Mouse (Mus musculus) adipose tissue, adult 10 weeks (tissue): ENCODE data around the gene Krba1. TPM values are rescaled to one million over a fixed set of nuclear protein-coding genes. Genes with fewer than 3 reads are reported as not detected.

ENCODE experiments used
- polyA plus RNA-seq: library from polyadenylated mRNA; stranded (reverse); fragments of 350-450 nt; fragmentation: Illumina TruSeq; extraction: RNeasy Lipid Tissue Mini Kit (QIAGEN cat#74804); gene quantifications from one replicate; pipeline ENCODE4 v1.2.3, GENCODE M21; 2014; ENCODE audit warnings: low read depth, low replicate concordance

The Krba1 gene
- 14.2 TPM for polyA plus RNA-seq

GRCm38 (mm10) chr6:48395105-48396007 is at the start of gene Krba1:
Gene Krba1, plus strand, starts transcription at chr6:48395586.

GRCm38 (mm10) chr6:48445181-48446101 is 50.1 kb downstream of the Krba1 start, which contains the start of gene Zfp467:
Gene Zfp467, minus strand, starts transcription at chr6:48445825.

GRCm38 (mm10) chr6:48447929-48448328 is 52.5 kb downstream of the Krba1 start, which contains the start of gene Sspo:
Gene Sspo, plus strand, starts transcription at chr6:48448229.

Other genes starting within 250 kb of the Krba1 start
- gene Zfp467, start 50.2 kb downstream of the Krba1 start, polyA plus RNA-seq, result 13.7 TPM
- gene Sspo, start 52.6 kb downstream of the Krba1 start, polyA plus RNA-seq, result 0.63 TPM
- gene Atp6v0e2, start 142.0 kb downstream of the Krba1 start, polyA plus RNA-seq, result 68.8 TPM
- gene Lrrc61, start 159.2 kb downstream of the Krba1 start, polyA plus RNA-seq, result 37.3 TPM
- gene Rarres2, start 177.2 kb downstream of the Krba1 start, polyA plus RNA-seq, result 317 TPM
- not detected for gene Gm45021, start 194.0 kb downstream of the Krba1 start, polyA plus RNA-seq
- 31.7 TPM for gene Repin1, start 198.3 kb downstream of the Krba1 start, polyA plus RNA-seq
- not detected for gene Gm44965, start 198.4 kb downstream of the Krba1 start, polyA plus RNA-seq
- gene Zfp775, start 206.5 kb downstream of the Krba1 start, polyA plus RNA-seq, result 5.2 TPM
- gene AI854703, start 231.2 kb downstream of the Krba1 start, polyA plus RNA-seq, result 0.65 TPM